Mouse (Mus musculus) spleen, adult 2 months (tissue): ENCODE results near the gene Vamp8. TPM values are rescaled to one million over a fixed set of nuclear protein-coding genes. Genes with fewer than 3 reads are reported as not detected.

Source experiments
- DNase-seq, 2 experiments: peaks; one replicate each; pipeline versions ENCODE4 v3.0.0 to v3.0.0-alpha.2; 2012 to 2021; ENCODE audit warnings: low spot score in 2 of 2, low read depth in 1 of 2
- H3K27ac ChIP-seq: fragments of 200-500 bp; 2 replicates; pipeline ENCODE4 v1.5.1; 2012; ENCODE audit warnings: low read length, inconsistent platforms; ENCODE audit not compliant: insufficient read depth
- H3K27me3 ChIP-seq: fragments of 200-500 bp; 2 replicates; pipeline ENCODE4 v1.6.1; 2012; ENCODE audit warnings: mild to moderate bottlenecking, moderate library complexity, low read length, inconsistent platforms; ENCODE audit not compliant: control insufficient read depth, insufficient read depth
- H3K36me3 ChIP-seq: fragments of 200-500 bp; 2 replicates; pipeline ENCODE4 v1.6.1; 2012; ENCODE audit warnings: mild to moderate bottlenecking, low read length, inconsistent platforms; ENCODE audit not compliant: control insufficient read depth, insufficient read depth
- H3K4me1 ChIP-seq: fragments of 200-500 bp; 2 replicates; pipeline ENCODE4 v1.6.1; 2011; ENCODE audit warnings: inconsistent platforms; ENCODE audit not compliant: control insufficient read depth, insufficient read depth, insufficient read length
- H3K4me3 ChIP-seq: fragments of 200-500 bp; 2 replicates; pipeline ENCODE4 v1.5.1; 2011; ENCODE audit warnings: mild to moderate bottlenecking, inconsistent platforms; ENCODE audit not compliant: insufficient read depth, insufficient read length; ENCODE audit errors: extremely low read depth
- CTCF ChIP-seq: fragments of 200-500 bp; IDR thresholded peaks from 2 replicates; pipeline ENCODE4 v1.5.1; 2011; ENCODE audit warnings: mild to moderate bottlenecking, inconsistent platforms; ENCODE audit not compliant: insufficient read depth, insufficient read length, insufficient replicate concordance; ENCODE audit errors: extremely low read depth
- POLR2A ChIP-seq: fragments of 200-500 bp; IDR thresholded peaks from 2 replicates; pipeline ENCODE4 v1.6.1; 2011; ENCODE audit warnings: low read depth, low read length, inconsistent platforms
- WGBS: fragments of 180-500 bp; shearing (Covaris S2); methylation state at CpG from one replicate; pipeline ENCODE4 v1.1.7; 2018; 5-methylcytosine and 5-hydroxymethylcytosine counted together
- polyA plus RNA-seq: library from polyadenylated mRNA; depleted of rRNA; stranded (reverse); fragments of >200 nt; gene quantifications from 2 replicates; pipeline ENCODE4 v1.2.3, GENCODE M21; 2012

Gene Vamp8
- polyA plus RNA-seq, 1 experiment, result 107 TPM

DNA sequence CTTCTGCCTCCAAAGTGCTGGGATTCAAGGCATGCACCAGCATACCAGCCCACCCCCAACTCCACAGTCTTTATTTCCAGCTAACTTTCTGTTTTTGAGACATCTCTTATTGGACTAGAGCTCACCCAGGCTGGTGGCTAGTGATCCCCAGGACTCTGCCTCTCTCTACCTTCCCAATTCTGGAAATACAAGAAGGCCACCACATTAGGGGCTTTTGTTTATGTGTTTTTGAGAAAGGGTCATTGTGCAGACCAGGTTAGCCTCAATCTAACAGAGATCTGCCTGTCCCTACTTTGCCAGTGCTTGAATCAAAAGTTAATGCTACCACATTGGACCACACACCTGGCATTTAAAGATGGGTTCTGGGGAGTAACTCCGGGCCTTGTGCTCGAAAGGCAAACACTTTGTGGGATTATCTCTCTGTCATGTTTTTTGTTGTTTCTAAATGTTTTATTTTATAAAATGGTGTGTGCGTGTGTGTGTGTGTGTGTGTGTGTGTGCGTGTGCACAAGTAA, 23.0 kb downstream of the Vamp8 start:
- H3K4me3 ChIP-seq, result no peak overlapping the region
- WGBS, result 79% methylated on average over 4 of the region's 4 CpGs
- no peaks in the 10 kb centered on the region; the same call in 1 of the 2 replicates for H3K4me1 ChIP-seq
- TF ChIP-seq CTCF, result no peak
- no peak for TF ChIP-seq POLR2A
- H3K27me3 ChIP-seq, result no peaks in the 10 kb centered on the region
- peaks cover 1% of the 10 kb centered on the region; the same call in 1 of the 2 replicates for H3K36me3 ChIP-seq
- DNase-seq, result no peak
- H3K27ac ChIP-seq, result no peak overlapping the region

DNA sequence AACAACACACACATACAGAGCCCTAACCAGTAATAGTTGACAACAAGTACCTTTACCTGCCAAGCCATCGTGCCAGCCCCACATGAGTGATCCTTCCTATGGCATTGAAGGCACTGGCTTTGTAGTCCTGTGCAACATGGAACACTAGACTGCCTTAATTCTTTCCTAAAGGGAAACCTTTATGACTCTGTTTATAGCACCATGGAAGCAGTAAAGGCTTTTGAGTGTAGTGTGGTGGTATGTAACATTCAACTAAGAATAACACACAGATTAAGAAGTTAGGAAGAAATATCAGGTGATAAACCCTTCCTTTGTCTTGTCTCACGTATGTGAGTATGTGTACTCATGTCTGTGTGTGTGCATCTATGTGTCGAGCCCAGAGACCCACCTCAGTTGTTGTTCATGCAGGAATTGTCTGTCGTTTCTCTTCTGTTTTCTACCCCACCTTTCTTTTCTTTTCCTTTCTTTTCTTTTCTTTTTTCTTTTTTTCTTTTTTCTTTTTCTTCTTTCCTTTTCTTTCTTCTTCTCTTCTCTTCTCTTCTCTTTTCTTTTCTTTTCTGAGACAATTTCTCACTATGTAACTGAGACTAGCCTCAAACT, 23.6 kb downstream of the Vamp8 start, which contains the start of gene Rnf181:
Gene Rnf181 (minus strand): TSS at position 113 of the 600 bp plus-strand sequence.
- Histone ChIP-seq H3K36me3 (peaks cover 1% of the 10 kb centered on the region; the same call in 1 of the 2 replicates), H3K4me1 (no peaks in the 10 kb centered on the region; the same call in 1 of the 2 replicates), H3K27ac (no peak within 1 kb of the TSS), H3K4me3 (no peak within 1 kb of the TSS), H3K27me3 (no peaks in the 10 kb centered on the region)
- DNase-seq, result no peak
- 86% methylated on average over 4 of the region's 4 CpGs for WGBS
- TF ChIP-seq POLR2A (no peak), CTCF (no peak)

DNA sequence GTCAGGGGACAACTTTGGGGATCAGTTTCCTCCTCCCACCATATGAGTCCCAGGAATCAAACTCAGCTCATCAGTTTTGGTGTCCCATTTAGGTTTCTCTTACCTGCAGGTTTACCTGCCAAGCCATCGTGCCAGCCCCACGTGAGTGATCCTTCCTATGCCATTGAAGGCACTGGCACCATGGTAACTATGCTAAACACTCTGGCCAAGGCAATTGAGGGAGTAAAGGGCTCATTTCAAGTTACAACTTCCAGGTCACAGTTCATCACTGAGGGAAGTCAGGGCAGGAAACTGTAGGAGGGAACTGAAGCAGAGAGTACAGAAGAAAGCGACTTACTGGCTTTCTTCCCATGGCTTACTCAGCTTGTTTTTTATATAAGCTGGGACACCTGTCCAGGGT, 24.2 kb downstream of the Vamp8 start:
- peaks cover 1% of the 10 kb centered on the region; the same call in 1 of the 2 replicates for H3K36me3 ChIP-seq
- H3K4me1 ChIP-seq, result peaks cover under 1% of the 10 kb centered on the region; the same call in 1 of the 2 replicates
- no peaks in the 10 kb centered on the region for H3K27me3 ChIP-seq
- WGBS, result 62% methylated on average over 3 of the region's 3 CpGs
- H3K4me3 ChIP-seq, result no peak overlapping the region
- TF ChIP-seq CTCF (no peak), POLR2A (no peak)
- DNase-seq, result no peak
- no peak overlapping the region for H3K27ac ChIP-seq

DNA sequence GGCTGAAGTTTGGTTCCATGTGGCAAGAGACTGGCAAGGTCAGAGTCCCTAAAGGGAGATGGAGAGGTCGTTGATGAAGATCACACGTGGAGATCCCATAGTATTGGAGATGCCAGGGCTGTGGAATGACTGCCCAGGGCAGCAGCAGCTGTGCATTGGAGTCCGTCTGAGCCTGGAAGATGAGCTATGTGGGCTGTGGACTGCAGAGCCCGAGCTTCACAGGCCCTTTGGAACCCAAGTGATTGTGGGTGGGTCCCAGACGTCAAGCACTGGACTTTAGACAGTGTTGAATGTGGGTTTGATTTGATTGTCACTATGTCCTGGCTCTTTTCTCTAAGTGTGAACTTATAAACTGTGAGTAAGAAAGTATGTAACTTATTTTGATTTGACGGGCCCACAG, 25.5 kb downstream of the Vamp8 start:
- DNase-seq, result no peak
- no peak overlapping the region for H3K4me3 ChIP-seq
- H3K4me1 ChIP-seq, result peaks cover 4% of the 10 kb centered on the region; the same call in 1 of the 2 replicates
- H3K27ac ChIP-seq, result no peak overlapping the region
- TF ChIP-seq CTCF (no peak), POLR2A (no peak)
- 64% methylated on average over 6 of the region's 6 CpGs for WGBS
- peaks cover 9% of the 10 kb centered on the region for H3K36me3 ChIP-seq
- no peaks in the 10 kb centered on the region for H3K27me3 ChIP-seq

DNA sequence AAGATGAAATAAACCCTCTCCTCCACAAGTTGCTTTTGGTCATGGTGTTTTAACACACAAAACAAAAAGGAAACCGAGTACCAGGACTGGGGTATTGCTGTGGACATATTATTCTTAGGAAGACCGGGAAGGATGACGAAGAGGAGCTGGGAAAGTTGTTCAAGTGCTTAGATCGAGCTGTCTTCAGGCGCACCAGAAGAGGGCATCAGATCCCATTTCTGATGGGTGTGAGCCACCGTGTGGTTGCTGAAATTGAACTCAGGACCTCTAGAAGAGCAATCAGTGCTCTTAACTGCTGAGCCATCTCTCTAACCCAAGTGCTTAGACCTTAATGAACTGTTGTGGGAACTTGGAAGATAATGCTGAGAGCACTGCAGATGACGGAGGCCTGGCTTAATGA, 26.5 kb downstream of the Vamp8 start:
- H3K36me3 ChIP-seq, result peaks cover 14% of the 10 kb centered on the region
- no peaks in the 10 kb centered on the region for H3K27me3 ChIP-seq
- H3K4me1 ChIP-seq, result peaks cover 4% of the 10 kb centered on the region; the same call in 1 of the 2 replicates
- no peak for DNase-seq
- TF ChIP-seq POLR2A (no peak), CTCF (no peak; the same call in 1 of the 2 replicates)
- no peak overlapping the region for H3K4me3 ChIP-seq
- no peak overlapping the region for H3K27ac ChIP-seq
- WGBS, result 44% methylated on average over 7 of the region's 7 CpGs

DNA sequence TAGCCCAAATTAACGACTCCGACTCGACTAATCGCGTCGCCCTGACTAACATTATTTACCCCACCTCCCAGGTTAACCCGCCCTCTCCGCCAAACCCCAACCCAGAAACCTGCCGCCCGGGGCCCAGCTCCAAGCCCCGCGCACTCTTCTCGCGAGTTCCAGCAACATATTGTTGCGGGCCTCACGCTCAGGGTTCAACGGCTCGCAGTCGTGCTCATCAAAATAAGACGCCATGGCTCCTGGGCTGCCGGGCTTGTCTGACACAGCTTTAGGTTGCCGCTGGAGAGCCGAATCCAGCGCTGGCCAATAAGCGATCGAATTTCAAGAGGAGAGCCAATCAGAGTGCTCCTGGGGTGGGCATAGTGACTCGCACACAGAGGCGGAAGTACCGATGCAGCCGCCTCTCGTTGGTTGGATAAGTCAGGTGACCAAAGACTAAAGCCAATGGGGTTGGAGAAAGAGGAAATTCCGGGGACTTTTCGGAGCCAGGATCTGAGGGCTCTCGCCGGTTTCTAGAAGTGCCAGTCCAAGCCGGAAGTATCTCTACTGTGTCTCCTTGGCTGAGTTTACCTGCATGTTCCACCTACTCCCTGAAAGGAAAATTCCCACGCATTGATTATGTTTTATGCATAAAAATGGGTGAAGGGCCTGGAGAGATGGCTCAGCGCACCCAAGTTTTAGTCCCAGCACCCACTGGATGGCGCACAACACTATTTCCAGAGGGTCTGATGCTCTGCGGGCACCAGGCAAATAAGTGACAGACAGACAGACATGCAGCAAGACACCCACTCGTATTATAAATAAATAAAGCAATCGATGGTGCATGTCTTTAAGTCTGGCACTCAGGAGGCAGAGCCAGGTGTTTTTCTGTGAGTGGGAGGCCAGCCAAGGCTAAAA, 28.1 kb downstream of the Vamp8 start:
- TF ChIP-seq POLR2A (peak; percentile 71), CTCF (no peak; the same call in 1 of the 2 replicates)
- H3K36me3 ChIP-seq, result peaks cover 15% of the 10 kb centered on the region
- H3K4me3 ChIP-seq, result peak overlapping the region; percentile 98
- WGBS, result under 1% methylated on average over 42 of the region's 42 CpGs
- peak; percentile 96 to 97 for DNase-seq
- peak overlapping the region; percentile 89 for H3K27ac ChIP-seq
- H3K4me1 ChIP-seq, result peaks cover 4% of the 10 kb centered on the region; the same call in 1 of the 2 replicates
- no peaks in the 10 kb centered on the region for H3K27me3 ChIP-seq
